Mouse (Mus musculus): ENCODE data around the gene Map6d1.

DNA sequence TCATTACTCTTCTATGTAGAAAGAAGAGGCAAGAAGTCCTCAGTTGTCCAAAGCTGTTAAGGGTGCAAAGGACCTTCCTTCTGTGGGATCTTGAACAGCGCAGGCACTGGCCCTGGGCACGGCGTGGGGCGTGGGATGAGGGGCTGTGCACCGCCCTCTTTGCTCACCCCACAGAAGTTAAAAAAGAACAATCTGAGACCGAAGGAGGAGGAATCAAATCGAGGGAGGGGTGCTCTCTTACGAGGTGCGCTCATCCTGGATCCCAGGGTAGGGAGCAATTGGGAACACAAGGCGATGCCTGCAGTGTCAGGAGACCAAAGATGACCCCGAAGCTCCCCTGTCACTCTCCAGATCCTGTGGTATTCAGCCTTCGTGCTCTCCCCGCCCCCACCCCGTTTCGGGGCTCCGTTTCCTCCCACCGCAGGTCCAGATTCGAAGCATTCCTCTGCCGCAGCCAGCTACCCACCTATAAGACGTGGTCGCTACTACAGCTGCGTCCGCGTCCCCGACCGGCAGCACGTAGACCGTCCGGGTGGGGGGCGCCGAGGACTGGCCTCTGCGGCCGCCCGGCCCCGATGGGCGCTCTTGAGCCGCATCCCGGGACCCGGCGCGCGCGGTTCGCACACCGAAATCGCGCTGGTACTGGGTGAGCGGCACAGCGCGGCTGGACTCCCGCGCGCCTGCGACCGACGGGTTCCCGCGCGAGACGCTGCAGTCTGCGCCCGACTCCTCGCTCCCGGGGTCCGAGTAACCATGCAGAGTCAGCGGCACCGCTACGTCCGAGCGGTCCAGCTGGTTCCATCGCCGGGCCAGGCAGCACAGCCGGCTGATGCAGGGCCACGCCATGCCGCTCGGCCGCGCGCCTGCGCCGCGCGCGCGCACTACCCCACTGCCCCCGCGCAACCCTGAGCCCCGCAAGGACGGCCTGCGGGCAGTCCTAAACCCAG, at the start of gene Map6d1:
- TF ChIP-seq POLR2A (IDR thresholded peaks at IDR 0.05; ENCODE audit: extremely low read depth, insufficient read depth, low read length) (no peak), CTCF (IDR thresholded peaks at IDR 0.05; ENCODE audit: low read depth, low read length) (no peak)
